Mouse (Mus musculus): ENCODE measurements around the gene Id1.

Id1 gene

DNA sequence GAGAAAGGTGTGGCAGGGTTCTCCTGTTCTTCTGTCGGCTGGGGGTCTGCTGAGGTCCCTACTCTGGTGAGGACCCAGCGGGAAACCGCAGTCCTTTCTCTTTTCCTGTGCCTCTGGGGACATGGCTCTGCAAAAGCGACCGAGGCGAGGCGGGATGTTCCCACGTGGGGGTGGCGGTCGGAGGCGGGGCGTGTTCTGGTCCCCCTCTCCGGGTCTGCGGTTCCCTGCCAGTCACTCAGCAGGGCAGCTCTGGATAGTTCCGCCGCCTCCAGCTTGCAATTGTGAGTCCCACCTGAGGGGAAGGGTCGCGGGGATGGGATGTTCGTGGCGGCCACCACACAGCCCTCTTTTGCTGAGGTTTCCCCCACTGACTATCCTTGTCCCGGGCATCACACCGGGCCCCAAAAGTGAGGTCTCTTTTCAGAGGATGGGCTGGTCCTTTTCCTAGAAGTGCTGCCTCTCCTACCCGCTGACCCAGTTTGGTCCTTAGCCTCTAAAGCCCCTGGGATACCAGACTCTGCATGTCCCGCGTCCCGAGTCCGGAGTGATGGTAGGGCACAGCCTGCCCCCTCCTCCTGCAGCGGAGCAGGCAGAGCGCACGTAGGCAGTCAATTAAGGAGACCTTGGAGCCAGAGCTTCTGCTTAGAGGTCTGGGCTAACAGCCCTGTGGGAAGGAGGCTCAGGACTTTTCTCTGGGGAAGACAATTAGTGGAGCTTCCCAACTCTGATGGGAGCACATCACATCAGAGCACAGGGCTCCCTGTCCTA, 18.1 kb downstream of the Id1 start, which contains the start of gene Cox4i2:
Gene Cox4i2 (plus strand): TSS at position 230 of the 768 bp plus-strand sequence.
- no peak for DNase-seq (ENCODE audit: low spot score)

DNA sequence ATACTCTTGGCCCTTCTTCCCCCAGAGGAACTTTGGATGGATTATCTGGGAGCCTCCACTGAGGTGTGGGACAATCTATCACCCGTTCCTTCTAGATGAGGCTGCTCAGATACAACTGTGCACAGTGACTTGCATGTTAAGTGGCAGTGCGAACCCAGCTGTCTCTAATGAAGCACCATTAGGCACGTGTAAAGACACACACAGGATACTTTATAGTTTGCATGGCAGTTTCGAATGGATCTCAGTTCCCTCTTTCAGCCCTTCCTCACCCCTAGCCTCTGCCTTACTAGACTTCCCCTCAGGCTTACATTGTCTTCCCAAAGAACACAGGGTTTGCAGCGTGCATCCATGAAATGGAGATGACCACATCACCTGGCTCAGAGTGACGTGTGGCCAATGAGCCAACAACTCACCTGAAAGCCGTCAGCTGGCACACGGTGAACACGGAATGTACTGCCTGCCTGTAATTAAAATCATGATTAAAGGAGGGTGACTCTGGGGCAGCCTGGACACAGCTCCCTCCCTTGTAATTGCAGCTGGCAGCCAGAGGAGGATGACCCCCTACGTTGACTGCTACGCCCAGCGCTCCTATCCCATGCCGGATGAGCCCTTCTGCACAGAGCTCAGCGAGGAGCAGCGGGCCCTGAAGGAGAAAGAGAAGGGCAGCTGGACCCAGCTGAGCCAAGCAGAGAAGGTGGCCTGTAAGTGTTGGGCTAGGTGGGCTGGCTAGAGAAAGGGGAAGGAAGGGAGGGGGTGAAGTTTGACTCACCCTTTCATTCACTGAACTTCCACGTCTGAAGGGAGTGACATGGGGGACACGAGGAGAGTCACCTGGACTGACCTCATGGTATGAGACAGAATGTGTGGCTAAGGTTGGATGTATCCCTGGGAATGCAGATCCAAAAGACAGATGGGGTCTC, 20.7 kb downstream of the Id1 start:
- DNase-seq (ENCODE audit: low spot score): no peak

DNA sequence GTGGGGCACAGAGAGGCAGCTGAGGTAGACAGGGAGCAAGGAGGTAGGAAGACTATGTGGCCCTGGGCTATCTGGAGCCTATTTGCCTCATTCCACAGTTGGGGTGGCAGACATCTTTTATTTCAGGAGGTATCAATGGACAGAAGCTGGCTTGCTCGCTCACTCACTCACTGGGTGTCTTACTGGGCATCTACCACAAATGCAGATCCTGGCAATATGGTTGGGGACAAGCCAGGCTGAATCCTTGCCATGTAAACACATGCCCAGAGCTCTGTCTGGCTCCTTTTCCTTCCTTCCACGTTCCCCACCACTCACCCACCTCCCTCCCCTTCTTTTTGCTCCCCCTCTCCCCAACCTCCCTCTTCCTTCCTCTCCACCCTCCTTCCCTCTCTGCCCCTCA, 21.4 kb downstream of the Id1 start:
- no peak for DNase-seq (ENCODE audit: low spot score)

DNA sequence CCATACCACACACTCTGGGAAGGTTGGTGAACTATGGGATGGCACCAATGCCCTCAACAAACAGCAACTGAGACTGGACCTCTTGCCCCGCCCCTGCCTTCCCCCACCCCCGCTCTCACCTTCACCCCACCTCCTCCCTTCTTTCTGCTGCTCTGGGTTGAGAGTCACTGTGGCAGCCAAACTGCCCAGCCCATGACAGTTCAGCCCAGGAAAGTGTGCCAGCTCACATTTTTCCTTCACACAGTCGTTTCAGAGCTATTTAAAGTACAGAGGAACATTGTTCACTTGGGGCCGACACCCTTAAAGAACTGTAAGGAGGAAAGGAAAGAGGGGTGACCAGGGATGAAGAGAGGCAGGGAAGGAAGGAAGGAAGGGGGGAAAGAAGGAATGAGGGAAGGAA, 22.3 kb downstream of the Id1 start:
- DNase-seq (ENCODE audit: low spot score): no peak

DNA sequence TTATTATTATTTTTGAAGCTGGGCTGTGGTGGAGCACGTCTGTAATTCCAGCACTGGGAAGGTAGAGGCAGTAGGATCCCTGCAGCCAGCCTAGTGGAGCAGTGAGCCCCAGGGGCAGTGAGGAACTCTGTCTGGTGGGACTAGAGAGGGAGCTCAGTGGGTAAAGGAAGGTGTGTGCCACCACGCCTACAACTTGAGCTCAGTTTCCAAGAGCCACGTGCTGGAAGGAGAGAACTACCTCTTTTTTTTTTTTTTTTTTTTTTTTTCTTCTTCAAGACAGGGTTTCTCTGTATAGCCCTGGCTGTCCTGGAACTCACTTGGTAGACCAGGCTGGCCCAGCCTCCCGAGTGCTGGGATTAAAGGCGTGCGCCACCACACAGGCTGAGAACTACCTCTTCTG, 27.3 kb downstream of the Id1 start:
- no peak for DNase-seq (ENCODE audit: low spot score)

DNA sequence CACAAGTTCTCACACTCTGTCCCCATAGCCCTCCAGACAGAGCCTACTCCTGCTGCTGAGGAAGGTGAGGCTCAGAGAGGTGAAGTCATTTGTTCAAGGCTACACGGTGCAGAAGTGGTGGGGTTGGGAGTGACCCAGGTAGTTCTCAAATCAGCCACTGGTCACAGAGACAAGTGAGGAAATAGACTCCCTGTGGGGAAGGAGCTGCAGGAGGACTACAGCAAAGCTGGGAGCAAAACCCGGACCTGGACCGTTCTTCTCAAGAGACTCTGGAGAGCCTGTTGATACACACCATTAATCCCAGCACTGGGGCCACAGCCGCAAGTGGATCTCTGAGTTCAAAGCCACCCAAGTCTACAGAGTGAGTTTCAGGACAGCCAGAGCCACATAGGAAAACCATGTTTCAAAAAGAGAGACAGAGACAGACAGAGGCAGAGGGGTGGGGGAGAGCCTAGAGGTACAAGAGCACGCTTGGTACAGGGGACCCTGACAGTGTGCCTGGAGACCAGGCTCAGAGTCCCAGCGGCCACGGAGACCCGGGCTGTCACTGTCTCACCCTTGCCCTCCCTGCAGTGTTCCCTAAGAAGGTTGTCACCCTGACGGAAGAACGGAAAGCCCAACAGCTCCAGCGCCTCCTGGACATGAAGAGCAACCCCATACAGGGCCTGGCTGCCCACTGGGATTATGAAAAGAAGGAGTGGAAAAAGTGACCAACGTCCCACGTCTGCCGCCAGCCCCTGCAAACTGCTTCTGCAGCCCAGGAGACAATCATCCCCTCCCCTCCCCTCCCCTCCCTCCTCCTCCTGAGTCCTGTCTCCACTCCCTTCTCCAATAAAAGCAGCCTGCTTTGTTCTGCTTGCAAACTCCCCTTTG, 28.4 kb downstream of the Id1 start:
- DNase-seq (ENCODE audit: low spot score): no peak

DNA sequence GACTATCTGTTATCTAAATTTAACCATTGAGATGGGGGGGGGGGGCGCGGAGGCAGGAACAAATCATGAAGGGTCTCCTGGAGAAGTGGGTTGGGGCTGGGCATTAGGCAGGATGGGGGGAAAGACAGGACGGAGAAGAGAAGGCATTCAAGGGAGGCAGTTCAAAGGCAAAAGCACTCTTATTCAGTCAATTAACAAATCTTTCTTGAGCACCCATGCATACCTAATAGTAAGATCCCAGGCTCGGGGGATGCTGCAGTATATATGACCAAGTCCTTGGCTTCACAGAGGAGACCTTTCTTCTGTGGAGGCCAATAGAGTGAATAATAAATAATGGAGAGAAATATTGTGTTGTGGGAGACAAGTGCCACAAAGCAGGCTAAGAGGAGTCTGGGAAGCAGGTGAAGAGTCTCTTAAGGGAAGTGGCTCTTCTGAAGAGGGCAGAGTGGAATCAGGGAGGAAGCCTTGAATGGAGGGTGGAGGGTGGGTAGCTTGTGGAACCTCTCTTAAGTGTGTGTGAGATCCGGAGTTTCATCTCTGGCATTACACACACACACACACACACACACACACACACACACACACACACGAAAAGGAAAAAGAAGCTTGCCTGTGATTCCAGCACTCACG, 29.1 kb downstream of the Id1 start:
- DNase-seq (ENCODE audit: low spot score): no peak

DNA sequence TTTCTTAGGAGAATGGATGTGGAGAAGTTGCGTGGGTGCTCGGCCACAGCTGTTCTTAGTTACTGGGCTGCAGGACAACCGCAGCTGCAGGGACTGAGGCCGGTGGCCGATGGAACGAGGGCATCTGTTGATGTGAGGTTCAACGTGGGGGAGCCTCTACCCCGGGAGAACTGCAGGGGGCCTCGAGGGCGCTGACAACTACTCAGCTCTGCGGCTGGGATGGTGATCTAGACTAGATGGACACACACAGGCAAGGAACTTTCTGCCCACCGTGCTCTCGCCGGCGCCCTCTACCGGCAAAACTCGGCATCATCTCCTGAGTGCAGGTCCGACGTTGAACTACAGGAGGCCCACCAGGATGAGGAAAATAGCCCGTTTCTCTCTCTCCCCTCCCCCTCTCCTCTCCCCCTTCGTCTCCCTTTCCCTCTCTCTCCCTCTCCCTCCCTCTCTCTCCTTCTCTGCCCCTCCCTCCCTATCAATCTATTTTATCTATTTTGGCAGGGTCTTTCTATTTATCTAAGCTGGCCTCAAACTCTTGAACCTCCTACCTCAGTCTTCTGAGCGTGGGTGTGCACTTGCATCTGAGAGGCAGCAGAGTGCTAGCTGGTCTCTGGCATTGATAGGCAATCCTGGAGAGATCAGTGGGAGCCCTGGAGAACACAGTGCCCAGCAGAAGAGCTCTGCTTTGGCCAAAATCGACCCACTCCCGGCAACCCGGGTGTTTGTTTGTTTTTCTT, 30.5 kb downstream of the Id1 start:
- peak; percentile 92 for DNase-seq (ENCODE audit: low spot score)

DNA sequence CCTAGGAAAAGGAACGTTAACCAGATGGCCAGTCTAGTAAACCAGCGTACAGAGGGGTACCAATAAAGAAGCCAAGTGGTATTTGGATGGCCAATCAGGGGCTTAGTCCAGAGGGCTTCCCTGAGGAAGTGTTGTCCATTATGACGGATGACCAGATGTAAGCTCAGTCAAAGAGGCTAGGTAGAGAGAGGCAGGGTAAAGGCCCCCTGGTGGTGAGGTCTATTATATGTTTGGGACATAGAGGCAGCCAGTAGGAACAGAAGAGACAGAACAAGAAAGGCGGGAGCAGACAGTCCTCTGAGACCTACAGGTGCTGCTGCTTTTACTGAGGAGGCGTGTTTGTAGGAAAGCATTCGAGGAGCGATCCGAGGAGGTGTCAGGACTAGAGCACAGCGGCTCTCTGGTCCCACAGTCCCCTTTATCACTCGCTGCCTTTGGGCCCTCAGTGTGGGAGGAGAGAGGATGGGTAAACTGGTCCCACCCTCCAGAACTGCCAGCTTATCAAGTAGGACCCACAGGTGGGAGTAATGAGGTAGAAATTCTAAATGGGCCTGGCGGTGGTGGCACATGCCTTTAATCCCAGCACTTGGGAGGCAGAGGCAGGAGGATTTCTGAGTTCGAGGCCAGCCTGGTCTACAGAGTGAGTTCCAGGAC, 31.7 kb downstream of the Id1 start:
- no peak for DNase-seq (ENCODE audit: low spot score)

DNA sequence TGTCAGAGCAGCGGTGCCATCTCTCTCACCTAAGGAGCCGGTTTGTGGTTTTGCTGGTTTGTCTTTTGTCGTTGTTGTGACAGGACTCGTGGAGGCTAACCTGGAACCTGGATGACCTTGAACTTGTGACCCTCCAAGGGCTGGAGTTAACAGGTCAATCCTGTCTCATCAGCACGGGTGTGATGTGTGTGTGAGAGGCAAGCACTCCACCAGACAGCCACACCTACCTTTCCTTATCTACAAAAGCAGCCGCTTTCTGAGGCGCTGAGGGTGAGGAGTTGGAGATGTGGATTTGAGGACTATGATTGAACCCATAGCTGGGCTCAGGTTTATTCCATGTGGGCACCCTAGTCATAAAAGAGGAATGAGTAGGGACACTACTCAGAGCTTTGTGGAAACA, 33.6 kb downstream of the Id1 start:
- no peak for DNase-seq (ENCODE audit: low spot score)

DNA sequence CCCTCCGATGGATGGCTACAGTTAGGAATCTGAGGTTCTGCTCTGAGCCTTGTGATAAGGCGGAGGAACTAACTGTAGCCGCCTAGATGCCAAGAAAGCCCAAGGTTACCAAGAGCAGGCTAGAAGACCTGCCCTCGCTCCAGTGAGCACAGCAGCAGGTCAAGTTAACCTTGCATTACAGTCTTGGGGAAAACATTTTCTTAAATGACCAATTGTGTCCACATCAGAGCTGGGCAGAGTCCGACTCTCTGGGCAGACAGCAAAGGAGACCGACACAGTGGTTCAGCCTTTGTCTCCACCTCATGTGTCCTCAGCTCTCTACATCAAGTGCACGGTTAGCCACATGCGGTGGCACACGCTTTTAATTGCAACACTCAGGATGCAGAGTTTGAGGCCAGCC, 35.5 kb downstream of the Id1 start:
- DNase-seq (ENCODE audit: low spot score): no peak

DNA sequence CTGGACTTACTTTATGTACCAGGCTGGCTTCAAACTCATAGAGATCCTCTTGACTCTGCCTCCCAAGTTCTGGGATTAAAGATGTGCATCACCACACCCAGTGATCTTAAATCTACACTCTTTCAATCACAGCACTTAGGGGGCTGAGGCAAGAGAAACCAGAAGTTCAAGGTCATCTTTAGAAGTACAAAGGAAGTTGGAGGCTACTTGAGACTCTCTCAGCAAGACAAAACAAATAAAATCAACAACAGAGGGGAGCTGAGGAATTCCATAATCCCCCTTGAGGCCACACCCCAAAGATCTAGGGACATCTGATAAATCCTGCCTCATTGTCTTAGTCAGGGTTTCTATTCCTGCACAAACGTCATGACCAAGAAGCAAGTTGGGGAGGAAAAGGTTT, 36.2 kb downstream of the Id1 start:
- DNase-seq (ENCODE audit: low spot score): no peak

DNA sequence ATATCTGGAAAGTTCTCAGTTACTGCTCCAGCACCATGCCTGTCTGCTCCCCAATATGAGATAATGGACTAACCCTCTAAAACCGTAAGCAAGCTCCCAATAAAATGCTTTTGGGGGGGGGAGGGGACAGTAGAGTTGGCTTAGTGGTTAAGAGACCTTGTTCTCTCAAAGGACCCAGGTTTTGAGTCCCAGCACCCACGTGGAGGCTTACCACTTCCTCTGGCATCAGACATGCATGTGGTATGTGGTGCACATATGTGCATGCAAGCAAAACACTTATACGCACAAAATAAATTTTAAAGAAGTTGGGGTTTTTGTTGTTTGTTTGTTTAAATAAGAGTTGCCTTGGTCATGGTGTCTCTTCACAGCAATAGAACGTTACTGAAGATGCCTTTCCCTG, 39.3 kb downstream of the Id1 start:
- no peak for DNase-seq (ENCODE audit: low spot score)

DNA sequence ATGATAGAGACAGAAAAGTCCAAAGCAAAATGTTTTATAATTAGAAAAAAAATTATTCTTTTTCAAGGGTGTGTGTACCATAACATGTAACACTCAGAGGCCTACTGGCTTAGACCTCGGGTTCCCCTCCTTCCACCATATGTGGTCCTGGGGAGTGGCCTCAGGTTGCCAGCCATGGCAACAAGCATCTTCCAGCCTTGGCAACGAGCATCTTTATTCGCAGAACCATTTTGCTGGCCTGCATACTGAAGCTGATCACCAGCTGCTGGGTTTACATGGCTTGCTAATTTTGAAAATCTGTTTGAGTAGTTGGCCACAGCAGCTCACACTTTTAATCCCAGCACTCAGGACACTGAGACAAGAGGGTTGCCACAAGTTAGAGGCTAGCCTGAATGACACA, 40.0 kb downstream of the Id1 start:
- no peak for DNase-seq (ENCODE audit: low spot score)

DNA sequence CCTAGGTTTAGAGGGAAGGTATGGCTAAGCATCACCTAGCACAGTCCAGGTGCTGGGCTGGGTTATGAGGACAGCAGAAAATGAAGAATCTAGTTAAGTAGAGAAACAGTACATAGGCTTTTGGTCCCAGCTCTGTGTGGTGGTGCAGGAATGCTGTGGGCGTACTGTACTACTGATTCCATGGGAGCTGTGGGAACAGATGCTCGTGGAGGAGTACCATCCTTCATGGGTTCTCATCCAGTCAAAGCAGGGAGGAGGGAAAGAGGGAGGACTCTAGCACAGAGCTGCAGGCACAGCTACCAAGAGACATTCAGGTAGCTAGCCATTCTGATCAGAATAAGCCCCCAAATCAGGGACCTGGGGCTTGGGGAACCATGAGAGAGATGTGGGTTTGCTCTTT, 40.4 kb downstream of the Id1 start:
- no peak for DNase-seq (ENCODE audit: low spot score)

DNA sequence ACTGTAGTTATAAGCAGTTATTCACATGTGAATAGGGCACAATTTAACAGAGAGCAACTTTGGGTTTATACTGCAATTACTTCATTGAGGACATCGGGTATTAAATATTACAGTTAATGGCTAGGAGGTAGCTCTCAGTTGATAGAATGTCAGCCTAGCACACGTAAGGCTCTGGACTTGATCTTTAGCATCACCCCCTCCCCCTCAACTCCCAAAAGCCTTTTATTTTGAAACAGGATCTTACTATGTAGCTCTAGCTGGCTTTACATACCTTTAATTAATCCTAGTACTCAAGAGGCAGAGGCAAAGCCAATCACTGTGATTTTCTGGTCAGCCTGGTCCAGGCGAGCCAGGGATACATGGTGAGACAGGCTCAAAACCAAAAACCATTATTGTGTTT, 41.0 kb downstream of the Id1 start:
- no peak for DNase-seq (ENCODE audit: low spot score)

DNA sequence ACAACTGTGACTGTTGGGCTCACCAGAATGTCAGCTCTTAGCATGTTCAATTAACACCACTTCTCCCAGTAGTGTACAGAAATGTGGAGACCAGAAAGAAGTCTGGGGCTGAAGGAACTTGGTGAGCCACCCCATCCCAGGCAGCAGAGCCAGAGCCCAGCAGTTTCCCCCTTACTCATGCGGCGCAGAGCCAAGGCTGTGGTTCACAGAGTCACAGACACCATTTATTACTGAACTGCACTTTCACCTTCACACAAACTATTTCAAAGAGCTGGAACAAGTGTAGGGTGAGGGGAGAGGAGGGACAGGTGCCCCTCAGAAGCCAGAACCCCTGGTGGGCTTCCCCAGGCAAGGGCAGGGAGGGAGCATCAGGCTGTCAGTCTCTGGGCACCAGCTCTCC, 44.4 kb downstream of the Id1 start:
- DNase-seq (ENCODE audit: low spot score): no peak

DNA sequence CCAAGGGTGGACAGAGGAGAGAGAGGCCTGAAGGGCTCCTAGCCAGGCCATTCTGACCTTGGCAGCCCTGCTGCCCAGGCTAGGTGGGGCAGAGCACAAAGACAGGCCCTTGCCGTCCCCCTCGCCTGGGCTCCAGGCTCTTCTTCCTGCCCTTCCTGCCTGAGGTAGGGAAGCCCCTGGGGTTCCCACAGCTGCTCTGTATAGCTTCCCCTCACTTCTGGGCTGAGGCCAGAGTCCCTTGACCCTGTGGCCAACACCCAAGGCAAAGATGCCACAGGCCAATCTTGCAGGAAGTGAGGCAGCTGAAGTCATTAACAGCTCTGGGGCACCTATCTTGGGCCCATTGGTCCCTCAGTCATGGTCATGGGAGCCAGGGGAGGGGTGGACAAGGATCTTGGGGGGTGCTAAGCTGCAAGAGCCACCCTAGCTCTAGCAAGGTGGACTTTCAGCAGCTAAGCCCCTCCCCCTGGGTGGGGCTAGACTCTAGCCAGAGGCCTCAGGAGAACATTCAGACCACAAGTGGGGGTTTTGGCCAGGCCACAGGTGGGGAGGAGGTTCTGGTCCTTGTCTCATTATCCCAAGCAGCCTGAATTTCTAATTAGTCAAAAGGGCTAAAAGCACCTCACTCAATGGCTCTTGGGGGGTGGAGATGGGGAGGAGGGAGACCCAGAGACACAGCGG, 45.1 kb downstream of the Id1 start:
- DNase-seq (ENCODE audit: low spot score): no peak

DNA sequence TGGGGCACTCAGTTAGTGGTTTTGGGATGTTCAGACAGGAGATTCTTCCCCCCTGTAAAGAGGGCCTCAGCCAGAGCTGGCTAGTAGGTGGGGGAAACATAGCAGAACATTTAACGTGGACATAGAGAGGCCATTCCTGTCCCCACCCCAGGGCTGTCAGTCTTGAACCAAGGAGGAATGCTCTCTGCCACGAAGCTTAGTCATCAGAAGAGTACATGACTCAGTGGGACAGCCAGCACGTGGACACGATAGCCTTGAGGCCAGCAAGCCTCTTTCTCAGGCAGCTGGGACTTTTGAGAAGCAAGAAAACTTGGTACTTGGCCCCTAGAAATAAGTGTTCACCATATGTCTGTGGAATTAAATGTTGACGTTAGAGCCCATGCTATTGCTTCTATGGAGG, 46.6 kb downstream of the Id1 start:
- DNase-seq (ENCODE audit: low spot score): no peak

DNA sequence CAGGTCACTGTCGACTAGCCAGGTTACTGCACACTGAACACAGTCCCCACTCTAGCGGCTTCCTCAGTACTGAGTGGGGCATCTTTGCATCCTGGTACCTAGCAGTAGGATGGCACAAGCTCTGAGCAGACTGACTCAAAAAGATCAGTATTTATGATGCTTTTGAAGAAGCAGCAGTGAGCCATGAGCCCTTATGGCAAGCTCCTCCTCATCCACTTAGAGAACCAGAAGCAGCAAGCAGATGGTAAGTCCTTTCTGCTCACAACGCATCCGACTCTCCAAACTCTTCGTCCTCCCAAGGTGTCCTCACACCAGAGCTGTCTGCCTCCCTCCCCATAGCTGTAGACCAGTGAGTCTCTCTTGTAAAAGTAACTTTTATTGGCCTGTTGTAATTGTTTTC, 47.2 kb downstream of the Id1 start:
- no peak for DNase-seq (ENCODE audit: low spot score)
